Mouse (Mus musculus) MEL (cell line): Measurements from ENCODE around the gene Atp13a3. TPM values are rescaled to one million over a fixed set of nuclear protein-coding genes. Genes with fewer than 3 reads are reported as not detected.

Source experiments
- DNase-seq: peaks from one replicate; pipeline ENCODE4 v3.0.0; 2011; ENCODE audit warnings: low read depth, low spot score
- H3K27ac ChIP-seq: 2 replicates; pipeline ENCODE4 v1.5.1; 2012; ENCODE audit warnings: low read depth, mild to moderate bottlenecking, control low read depth, low read length, moderate library complexity; ENCODE audit not compliant: control insufficient read depth
- H3K27me3 ChIP-seq, 2 experiments: fragments of 150-350 bp in 1 of 2; sonication (generic) in 1 of 2; 2 replicates each; pipeline ENCODE4 v1.6.1; 2012; ENCODE audit warnings: low read length in 2 of 2, mild to moderate bottlenecking in 2 of 2, improper control_type of control experiment in 1 of 2, moderate library complexity in 1 of 2; ENCODE audit not compliant: insufficient read depth in 2 of 2, control insufficient read depth in 1 of 2
- H3K36me3 ChIP-seq, 2 experiments: 2 replicates each; pipeline ENCODE4 v1.6.1; 2012 to 2014; ENCODE audit warnings: low read length in 2 of 2, improper control_type of control experiment in 1 of 2, inconsistent platforms in 1 of 2, mild to moderate bottlenecking in 1 of 2; ENCODE audit not compliant: insufficient read depth in 2 of 2, control insufficient read depth in 1 of 2
- H3K4me1 ChIP-seq, 2 experiments: fragments of 150-350 bp in 1 of 2; sonication (generic) in 1 of 2; 2 replicates each; pipeline ENCODE4 v1.6.1; 2012; ENCODE audit warnings: low read length in 2 of 2, improper control_type of control experiment in 1 of 2, mild to moderate bottlenecking in 1 of 2; ENCODE audit not compliant: insufficient read depth in 2 of 2, control insufficient read depth in 1 of 2
- H3K4me3 ChIP-seq, 2 experiments: fragments of 150-350 bp in 1 of 2; sonication (generic) in 1 of 2; 2 replicates each; pipeline ENCODE4 v1.5.1; 2012; ENCODE audit warnings: low read depth in 2 of 2, low read length in 2 of 2, mild to moderate bottlenecking in 2 of 2, moderate library complexity in 2 of 2, control low read depth in 1 of 2, improper control_type of control experiment in 1 of 2; ENCODE audit not compliant: control insufficient read depth in 1 of 2, insufficient read depth in 1 of 2
- H3K79me2 ChIP-seq: 2 replicates; pipeline ENCODE4 v1.6.1; 2012; ENCODE audit warnings: mild to moderate bottlenecking, low read length, moderate library complexity; ENCODE audit not compliant: control insufficient read depth, poor library complexity, insufficient read depth
- H3K9ac ChIP-seq: 2 replicates; pipeline ENCODE4 v1.6.1; 2012; ENCODE audit warnings: low read depth, mild to moderate bottlenecking, control low read depth, low read length, moderate library complexity; ENCODE audit not compliant: control insufficient read depth, poor library complexity, severe bottlenecking
- H3K9me3 ChIP-seq: fragments of 150-350 bp; sonication (generic); replicated peaks from 2 replicates; pipeline ENCODE4 v1.6.1; 2012; ENCODE audit warnings: mild to moderate bottlenecking, low read length, improper control_type of control experiment, moderate library complexity; ENCODE audit not compliant: insufficient read depth
- BHLHE40 ChIP-seq: IDR thresholded peaks from 2 replicates; pipeline ENCODE4 v1.6.1; 2012; ENCODE audit warnings: low read depth, mild to moderate bottlenecking, inconsistent platforms, low read length, improper control_type of control experiment, borderline replicate concordance
- CHD1 ChIP-seq: IDR thresholded peaks from 2 replicates; pipeline ENCODE4 v1.6.1; 2012; ENCODE audit warnings: low read depth, mild to moderate bottlenecking, inconsistent platforms, low read length, improper control_type of control experiment
- EP300 ChIP-seq, 2 experiments: IDR thresholded peaks; 2 replicates each; pipeline ENCODE4 v1.6.1; 2011; ENCODE audit warnings: improper control_type of control experiment in 2 of 2, low read length in 2 of 2, low read depth in 1 of 2, mild to moderate bottlenecking in 1 of 2
- JUND ChIP-seq: IDR thresholded peaks from 2 replicates; pipeline ENCODE4 v1.6.1; 2011; ENCODE audit warnings: low read depth, mild to moderate bottlenecking, improper control_type of control experiment, low read length
- MAFK ChIP-seq: IDR thresholded peaks from 2 replicates; pipeline ENCODE4 v1.6.1; 2011; ENCODE audit warnings: low read depth, mild to moderate bottlenecking, low read length, improper control_type of control experiment, borderline replicate concordance
- MEF2A ChIP-seq: IDR thresholded peaks from 2 replicates; pipeline ENCODE4 v1.6.1; 2014; ENCODE audit warnings: low read depth, mild to moderate bottlenecking, inconsistent platforms, low read length, improper control_type of control experiment; ENCODE audit not compliant: poor library complexity, insufficient replicate concordance, severe bottlenecking; ENCODE audit errors: extremely low read depth
- MXI1 ChIP-seq: IDR thresholded peaks from 2 replicates; pipeline ENCODE4 v1.6.1; 2011; ENCODE audit warnings: mild to moderate bottlenecking, low read depth, low read length, improper control_type of control experiment
- NRF1 ChIP-seq: IDR thresholded peaks from 2 replicates; pipeline ENCODE4 v1.6.1; 2014; ENCODE audit warnings: low read depth, mild to moderate bottlenecking, inconsistent platforms, low read length, improper control_type of control experiment, moderate library complexity; ENCODE audit not compliant: poor library complexity, insufficient read depth, severe bottlenecking
- POLR2A ChIP-seq, 2 experiments: IDR thresholded peaks; 2 replicates each; pipeline ENCODE4 v1.6.1; 2011 to 2012; ENCODE audit warnings: low read length in 2 of 2, mild to moderate bottlenecking in 2 of 2, control low read depth in 1 of 2, improper control_type of control experiment in 1 of 2, low read depth in 1 of 2, moderate library complexity in 1 of 2; ENCODE audit not compliant: control insufficient read depth in 1 of 2, insufficient read depth in 1 of 2, poor library complexity in 1 of 2
- RAD21 ChIP-seq: IDR thresholded peaks from 2 replicates; pipeline ENCODE4 v1.6.1; 2011; ENCODE audit warnings: mild to moderate bottlenecking, low read depth, low read length, improper control_type of control experiment
- SIN3A ChIP-seq: IDR thresholded peaks from 2 replicates; pipeline ENCODE4 v1.6.1; 2012; ENCODE audit warnings: low read length, improper control_type of control experiment, inconsistent platforms
- UBTF ChIP-seq: IDR thresholded peaks from 2 replicates; pipeline ENCODE4 v1.6.1; 2012; ENCODE audit warnings: low read depth, mild to moderate bottlenecking, inconsistent platforms, low read length, improper control_type of control experiment, moderate library complexity, borderline replicate concordance; ENCODE audit not compliant: insufficient read depth
- USF2 ChIP-seq, 2 experiments: IDR thresholded peaks; 2 replicates each; pipeline ENCODE4 v1.6.1; 2011 to 2012; ENCODE audit warnings: improper control_type of control experiment in 2 of 2, low read length in 2 of 2, borderline replicate concordance in 1 of 2, inconsistent platforms in 1 of 2, low read depth in 1 of 2, mild to moderate bottlenecking in 1 of 2; ENCODE audit not compliant: insufficient read depth in 1 of 2
- ZC3H11A ChIP-seq: IDR thresholded peaks from 2 replicates; pipeline ENCODE4 v1.6.1; 2012; ENCODE audit warnings: low read depth, mild to moderate bottlenecking, inconsistent platforms, low read length, improper control_type of control experiment
- ZNF384 ChIP-seq: IDR thresholded peaks from 2 replicates; pipeline ENCODE4 v1.6.1; 2012; ENCODE audit warnings: low read depth, mild to moderate bottlenecking, inconsistent platforms, low read length, improper control_type of control experiment
- polyA plus RNA-seq, 2 experiments: library from polyadenylated mRNA; stranded (reverse) in 1 of 2; unstranded in 1 of 2; fragments of >175 nt in 1 of 2; fragments of >200 nt in 1 of 2; gene quantifications; 2 replicates each; pipeline versions ENCODE4 v1.2.1 to v1.2.4; 2012; ENCODE audit warnings: low replicate concordance in 2 of 2, low read depth in 1 of 2; ENCODE audit not compliant: insufficient read length in 2 of 2, insufficient read depth in 1 of 2, missing spikeins in 1 of 2
- total RNA-seq: library from RNA; depleted of rRNA; stranded (reverse); fragments of 300-350 nt; gene quantifications from 2 replicates; pipeline ENCODE4 v1.2.3, GENCODE M21; 2012

The Atp13a3 gene
- total and polyA plus RNA-seq, 3 experiments = 93.3 to 120 (median 117) TPM

- TF ChIP-seq JUND = no peak
- TF ChIP-seq ZNF384 = no peak
- TF ChIP-seq POLR2A (IDR thresholded peaks at IDR 0.05; ENCODE audit: control insufficient read depth in 1 of 2, insufficient read depth in 1 of 2, low read depth in 1 of 2, low read length in 2 of 2, poor library complexity in 1 of 2) = peak; percentile 87 to 92
- TF ChIP-seq BHLHE40 = peak; percentile 79; the same call in 1 of the 2 replicates
- no peak; a peak in 1 of 4 replicates for TF ChIP-seq EP300 (IDR thresholded peaks at IDR 0.05; ENCODE audit: low read depth in 1 of 2, low read length in 2 of 2)
- TF ChIP-seq MEF2A = no peak
- peak; percentile 28 to 43; a peak in 2 of 4 replicates for TF ChIP-seq USF2 (IDR thresholded peaks at IDR 0.05; ENCODE audit: borderline replicate concordance in 1 of 2, insufficient read depth in 1 of 2, low read depth in 1 of 2, low read length in 2 of 2)
- no peak for TF ChIP-seq MAFK
- TF ChIP-seq UBTF = 0 out of 2 replicates have a peak, but pooled peaks have one; percentile 19
Measured at GRCm38 (mm10) chr16:30388522-30389209, 17.1 kb downstream of the Atp13a3 start (continued).

DNA sequence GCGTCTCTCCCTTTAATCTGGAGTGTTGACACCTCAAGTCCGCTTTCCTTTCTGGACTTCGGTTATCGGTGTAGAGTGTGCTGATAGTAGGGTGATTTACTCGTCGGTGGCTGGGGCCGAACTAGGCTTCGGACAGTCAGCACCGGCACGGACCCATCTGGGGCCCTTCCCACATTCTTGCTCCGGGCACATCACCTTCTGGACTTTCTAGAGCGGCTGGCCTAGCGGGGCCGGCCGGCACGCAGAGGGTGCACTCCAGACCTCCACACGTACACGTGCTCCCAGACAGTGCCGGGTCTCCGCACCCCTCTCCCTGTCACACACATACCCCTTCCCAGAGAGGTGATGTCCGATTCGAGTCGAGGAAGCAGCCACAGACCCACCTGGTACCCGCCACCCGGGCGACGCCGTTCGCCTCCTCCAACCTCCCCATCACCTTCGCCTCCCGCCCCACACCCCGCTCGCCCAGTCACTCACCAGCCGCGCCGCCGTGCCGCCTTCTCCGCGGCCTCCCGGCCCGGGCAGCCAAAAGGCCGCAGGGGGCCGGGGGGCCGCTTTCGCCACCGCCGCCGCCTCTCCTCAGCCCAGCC is 17.8 kb downstream of the Atp13a3 start:
- Histone ChIP-seq H3K27ac (peak overlapping the region; percentile 85), H3K36me3 (peaks cover 29 to 40% of the 10 kb centered on the region in 2 experiments), H3K27me3 (no peaks in the 10 kb centered on the region), H3K9ac (peak overlapping the region; percentile 98), H3K79me2 (peaks cover 51% of the 10 kb centered on the region), H3K9me3 (no peaks in the 10 kb centered on the region), H3K4me1 (peaks cover 4 to 29% of the 10 kb centered on the region in 2 experiments), H3K4me3 (peak overlapping the region; percentile 89 to 99)
- TF ChIP-seq RAD21 = no peak
- peak; percentile 61; the same call in 1 of the 2 replicates for TF ChIP-seq MXI1
- TF ChIP-seq ZC3H11A = no peak
- TF ChIP-seq UBTF = peak; percentile 39; the same call in 1 of the 2 replicates
- peak; percentile 6; the same call in 1 of the 2 replicates for TF ChIP-seq SIN3A
- no peak for TF ChIP-seq NRF1
- TF ChIP-seq CHD1 = peak; percentile 46
- 0 out of 4 replicates have a peak, but pooled peaks of 1 of the 2 experiments have one; percentile 19 for TF ChIP-seq EP300 (IDR thresholded peaks at IDR 0.05; ENCODE audit: low read depth in 1 of 2, low read length in 2 of 2)
- DNase-seq = no peak
